Mouse (Mus musculus) embryonic facial prominence, embryonic 13.5 days (tissue): ENCODE results near the gene Fam133b. TPM values are rescaled to one million over a fixed set of nuclear protein-coding genes. Genes with fewer than 3 reads are reported as not detected.
"Not testable (repeated sequence)": the region's sequence is repeated elsewhere in the genome, so short reads cannot be mapped to it uniquely, and the experiment has no call there.

Experiments used
- ATAC-seq: fragments of 200-750 bp; cut with Nextera tagmentation; 2 replicates; pipeline ENCODE4 v1.8.0; 2017; ENCODE audit warnings: low read depth; ENCODE audit not compliant: insufficient number of reproducible peaks, insufficient read depth, low FRiP score, low TSS enrichment
- H3K27ac ChIP-seq: fragments of 300-500 bp; sonication (generic); 2 replicates; pipeline ENCODE4 v1.5.1; 2015; ENCODE audit warnings: moderate library complexity, mild to moderate bottlenecking, inconsistent platforms
- H3K27me3 ChIP-seq: fragments of 300-500 bp; sonication (generic); 2 replicates; pipeline ENCODE4 v1.6.1; 2015; ENCODE audit warnings: mild to moderate bottlenecking, inconsistent platforms
- H3K36me3 ChIP-seq: fragments of 300-500 bp; sonication (generic); 2 replicates; pipeline ENCODE4 v1.6.1; 2015; ENCODE audit warnings: mild to moderate bottlenecking, inconsistent platforms
- H3K4me1 ChIP-seq: fragments of 300-500 bp; sonication (generic); 2 replicates; pipeline ENCODE4 v1.6.1; 2015; ENCODE audit warnings: inconsistent platforms
- H3K4me2 ChIP-seq: fragments of 300-500 bp; sonication (generic); 2 replicates; pipeline ENCODE4 v1.6.1; 2015; ENCODE audit warnings: moderate library complexity, mild to moderate bottlenecking, inconsistent platforms
- H3K4me3 ChIP-seq: fragments of 300-500 bp; sonication (generic); 2 replicates; pipeline ENCODE4 v1.5.1; 2015; ENCODE audit warnings: mild to moderate bottlenecking, inconsistent platforms
- H3K9ac ChIP-seq: fragments of 300-500 bp; sonication (generic); 2 replicates; pipeline ENCODE4 v1.6.1; 2015; ENCODE audit warnings: mild to moderate bottlenecking, inconsistent platforms
- H3K9me3 ChIP-seq: fragments of 300-500 bp; sonication (generic); 2 replicates; pipeline ENCODE4 v1.6.1; 2016; ENCODE audit warnings: inconsistent platforms
- WGBS: fragments of 180-500 bp; shearing (Covaris S2); methylation state at CpG from one replicate; pipeline ENCODE4 v1.1.7; 2015; ENCODE audit warnings: mixed read lengths; 5-methylcytosine and 5-hydroxymethylcytosine counted together
- polyA plus RNA-seq: library from polyadenylated mRNA; unstranded; fragments of >200 nt; fragmentation: Nextera tagmentation; extraction: Ambion mirVana; gene quantifications from 2 replicates; pipeline ENCODE4 v1.2.1, GENCODE M21; 2015

Fam133b gene
- polyA plus RNA-seq, 1 experiment from 2014 or later, result 39.1 TPM

- Histone ChIP-seq H3K9ac (no peak overlapping the region), H3K27ac (no peak overlapping the region), H3K9me3 (no peaks in the 10 kb centered on the region), H3K36me3 (peaks cover 20% of the 10 kb centered on the region; the same call in 1 of the 2 replicates), H3K4me3 (no peak overlapping the region), H3K4me2 (no peak overlapping the region), H3K27me3 (no peaks in the 10 kb centered on the region), H3K4me1 (no peaks in the 10 kb centered on the region)
- no peak for ATAC-seq
- WGBS, result 90% methylated on average over 10 of the region's 10 CpGs
Observed at GRCm38 (mm10) chr5:3522826-3523225, 20.8 kb upstream of the Fam133b start.

- Histone ChIP-seq H3K4me1 (peaks cover 18% of the 10 kb centered on the region), H3K9me3 (no peaks in the 10 kb centered on the region), H3K4me2 (no peak overlapping the region), H3K27me3 (no peaks in the 10 kb centered on the region), H3K27ac (no peak overlapping the region), H3K9ac (no peak overlapping the region), H3K36me3 (0 out of 2 replicates have a peak, but pooled peaks cover 4% of the 10 kb centered on the region), H3K4me3 (no peak overlapping the region)
- ATAC-seq, result peak; percentile 57; the same call in 1 of the 2 replicates
- WGBS, result 35% methylated on average over 5 of the region's 5 CpGs
Observed at GRCm38 (mm10) chr5:3527041-3527691, 16.5 kb upstream of the Fam133b start.

- ATAC-seq, result no peak; the same call in 1 of the 2 replicates
- 34% methylated on average over 10 of the region's 10 CpGs for WGBS
Observed at GRCm38 (mm10) chr5:3529585-3530189, 13.9 kb upstream of the Fam133b start.

GRCm38 (mm10) chr5:3532048-3532447 lies 11.6 kb upstream of the Fam133b start:
- H3K27me3 ChIP-seq, ATAC-seq, H3K4me3 ChIP-seq, H3K9me3 ChIP-seq, H3K27ac ChIP-seq, H3K9ac ChIP-seq, H3K4me2 ChIP-seq, H3K36me3 ChIP-seq: not testable (repeated sequence)
- peaks cover 24% of the 10 kb centered on the region for H3K4me1 ChIP-seq

More at GRCm38 (mm10) chr5:3529585-3530189, 13.9 kb upstream of the Fam133b start:
- no peaks in the 10 kb centered on the region for H3K27me3 ChIP-seq
- H3K9me3 ChIP-seq, result no peaks in the 10 kb centered on the region
- peak overlapping the region; percentile 22; the same call in 1 of the 2 replicates for H3K27ac ChIP-seq
- no peaks in the 10 kb centered on the region for H3K36me3 ChIP-seq
- H3K4me3 ChIP-seq, result no peak overlapping the region
- H3K4me2 ChIP-seq, result no peak overlapping the region
- no peak overlapping the region for H3K9ac ChIP-seq
- H3K4me1 ChIP-seq, result peaks cover 24% of the 10 kb centered on the region

GRCm38 (mm10) chr5:3536592-3537212 lies 6.9 kb upstream of the Fam133b start:
- 75% methylated on average over 3 of the region's 3 CpGs for WGBS
- Histone ChIP-seq H3K4me3 (no peak overlapping the region), H3K27me3 (no peaks in the 10 kb centered on the region), H3K27ac (no peak overlapping the region), H3K4me2 (no peak overlapping the region), H3K9ac (no peak overlapping the region), H3K9me3 (no peaks in the 10 kb centered on the region), H3K4me1 (0 out of 2 replicates have a peak, but pooled peaks cover 5% of the 10 kb centered on the region), H3K36me3 (no peaks in the 10 kb centered on the region)
- ATAC-seq, result no peak

- Histone ChIP-seq H3K27ac (no peak overlapping the region), H3K9me3 (no peaks in the 10 kb centered on the region), H3K4me2 (no peak overlapping the region), H3K27me3 (no peaks in the 10 kb centered on the region), H3K9ac (no peak overlapping the region), H3K36me3 (no peaks in the 10 kb centered on the region), H3K4me1 (0 out of 2 replicates have a peak, but pooled peaks cover 5% of the 10 kb centered on the region), H3K4me3 (no peak overlapping the region)
- WGBS, result 39% methylated on average over 11 of the region's 11 CpGs
- ATAC-seq, result no peak
Observed at GRCm38 (mm10) chr5:3538505-3539472, 4.8 kb upstream of the Fam133b start.

- Histone ChIP-seq H3K9me3 (no peaks in the 10 kb centered on the region), H3K9ac (no peak overlapping the region), H3K4me2 (no peak overlapping the region), H3K27me3 (no peaks in the 10 kb centered on the region), H3K36me3 (peaks cover 6% of the 10 kb centered on the region), H3K27ac (no peak overlapping the region), H3K4me1 (peaks cover 10% of the 10 kb centered on the region), H3K4me3 (no peak overlapping the region)
- WGBS, result 75% methylated on average over 6 of the region's 6 CpGs
- ATAC-seq, result no peak
Observed at GRCm38 (mm10) chr5:3541871-3542270, 1.8 kb upstream of the Fam133b start.

- Histone ChIP-seq H3K27ac (no peak overlapping the region), H3K36me3 (peaks cover 11% of the 10 kb centered on the region), H3K4me1 (peaks cover 10% of the 10 kb centered on the region), H3K4me2 (peak overlapping the region; percentile 70), H3K27me3 (no peaks in the 10 kb centered on the region), H3K9me3 (no peaks in the 10 kb centered on the region), H3K4me3 (peak overlapping the region; percentile 93), H3K9ac (peak overlapping the region; percentile 96)
- WGBS, result 11% methylated on average over 7 of the region's 7 CpGs
- no peak for ATAC-seq
Observed at GRCm38 (mm10) chr5:3544480-3544769, 792 bp downstream of the Fam133b start.

GRCm38 (mm10) chr5:3546226-3546625 lies 2.6 kb downstream of the Fam133b start:
- no peaks in the 10 kb centered on the region for H3K27me3 ChIP-seq
- no peak overlapping the region for H3K27ac ChIP-seq
- H3K4me3 ChIP-seq, result no peak overlapping the region
- H3K9me3 ChIP-seq, result no peaks in the 10 kb centered on the region
- peaks cover 10% of the 10 kb centered on the region for H3K4me1 ChIP-seq
- H3K36me3 ChIP-seq, result peaks cover 11% of the 10 kb centered on the region
- no peak overlapping the region for H3K4me2 ChIP-seq
- H3K9ac ChIP-seq, result no peak overlapping the region
- ATAC-seq, result no peak
- 88% methylated on average over 1 of the region's 1 CpGs for WGBS

- no peaks in the 10 kb centered on the region for H3K9me3 ChIP-seq
- H3K27ac ChIP-seq, result no peak overlapping the region
- no peak overlapping the region for H3K9ac ChIP-seq
- H3K36me3 ChIP-seq, result peaks cover 28% of the 10 kb centered on the region
- WGBS, result 96% methylated on average over 1 of the region's 1 CpGs
- no peak for ATAC-seq
- H3K4me2 ChIP-seq, result no peak overlapping the region
- no peaks in the 10 kb centered on the region for H3K4me1 ChIP-seq
- no peak overlapping the region for H3K4me3 ChIP-seq
- H3K27me3 ChIP-seq, result no peaks in the 10 kb centered on the region
Observed at GRCm38 (mm10) chr5:3551481-3551880, 7.8 kb downstream of the Fam133b start.

- H3K4me2 ChIP-seq, result no peak overlapping the region
- 89% methylated on average over 2 of the region's 2 CpGs for WGBS
- no peaks in the 10 kb centered on the region for H3K27me3 ChIP-seq
- H3K27ac ChIP-seq, result no peak overlapping the region
- H3K9ac ChIP-seq, result no peak overlapping the region
- ATAC-seq, result no peak
- H3K4me1 ChIP-seq, result no peaks in the 10 kb centered on the region
- H3K9me3 ChIP-seq, result no peaks in the 10 kb centered on the region
- H3K36me3 ChIP-seq, result peaks cover 38% of the 10 kb centered on the region
- no peak overlapping the region for H3K4me3 ChIP-seq
Observed at GRCm38 (mm10) chr5:3554198-3554597, 10.6 kb downstream of the Fam133b start.
